27 mouse cellular contexts compared by ENCODE assay signal in genomic region chr12:10357756-10358155, GRCm38 (mm10). TPM values are rescaled to one million over a fixed set of nuclear protein-coding genes. Genes with fewer than 3 reads are reported as not detected.
DNase-seq lines count a peak whose midpoint lies in the region; ATAC-seq and TF ChIP-seq lines count a peak whose summit lies in the region.
"Had no signal": no experiment of that assay in that cellular context is flagged by ENCODE, and none has a peak within 500 bp of the region (broad histone marks: within the 10 kb centered on the region; RNA-seq: fewer than 3 reads in every experiment).

No protein-coding gene starts in this region.

- TF ChIP-seq CTCF in lung, embryonic 14.5 days (IDR thresholded peaks at IDR 0.05; ENCODE audit: low read depth) = no peak

- no peaks in the 10 kb centered on the region for H3K36me3 ChIP-seq in lung, embryonic 14.5 days (ENCODE audit: insufficient read depth)
- no peaks in the 10 kb centered on the region for H3K36me3 ChIP-seq in embryonic facial prominence, embryonic 11.5 days (replicated peaks; ENCODE audit: control insufficient read depth, insufficient read depth, low read depth, low read length)
- H3K36me3 ChIP-seq: embryonic facial prominence, embryonic 13.5 days; G1E; heart, embryonic 15.5 days; hindbrain, embryonic 13.5 days had no signal

- peak; percentile 4 for DNase-seq in lung, embryonic 14.5 days
- DNase-seq in lung, postnatal 10 days = no peak
- peak; percentile 58 for DNase-seq in embryonic facial prominence, embryonic 11.5 days (ENCODE audit: low spot score)
- peak; percentile 9 for DNase-seq in retina, embryonic 14.5 days (ENCODE audit: low spot score)
- no peak for DNase-seq in layer of hippocampus, postnatal 10 days (ENCODE audit: low spot score in 2 of 2)
- no peak for DNase-seq in adrenal gland, postnatal 14 days
- DNase-seq: adrenal gland, postnatal 25 days; B cell, adult 2 months; cerebellum, adult 2 months; cerebellum, postnatal 10 days; forebrain, postnatal 0 days; gastrocnemius, postnatal 10 days; heart, adult 2 months; heart, postnatal 14 days; kidney, adult 18-20 months had no signal

- no peaks in the 10 kb centered on the region for H3K27me3 ChIP-seq in lung, embryonic 14.5 days (ENCODE audit: insufficient read depth, low read length)
- no peaks in the 10 kb centered on the region for H3K27me3 ChIP-seq in embryonic facial prominence, embryonic 11.5 days (ENCODE audit: control insufficient read depth, insufficient read depth, low read length)
- H3K27me3 ChIP-seq: embryonic facial prominence, embryonic 13.5 days; forebrain, embryonic 13.5 days; heart, embryonic 15.5 days; hindbrain, embryonic 13.5 days had no signal

- H3K4me3 ChIP-seq in lung, embryonic 14.5 days (ENCODE audit: low read depth, low read length) = no peak overlapping the region
- no peak overlapping the region for H3K4me3 ChIP-seq in embryonic facial prominence, embryonic 11.5 days (ENCODE audit: low read depth, low read length)
- H3K4me3 ChIP-seq: embryonic facial prominence, embryonic 13.5 days; forebrain, embryonic 13.5 days; heart, adult 2 months; heart, embryonic 15.5 days; hindbrain, embryonic 13.5 days had no signal

- no peak for ATAC-seq in lung, embryonic 14.5 days (ENCODE audit: insufficient read depth)
- 0 out of 2 replicates have a peak, but pooled peaks have one; percentile 48 for ATAC-seq in embryonic facial prominence, embryonic 11.5 days (replicated peaks; ENCODE audit: insufficient number of reproducible peaks, low FRiP score, low TSS enrichment, low read depth)
- ATAC-seq in cerebellum, adult (ENCODE audit: insufficient number of reproducible peaks, low FRiP score, low TSS enrichment) = no peak
- ATAC-seq: CD4-positive, CD25-positive, alpha-beta regulatory T cell, adult 4 months; forebrain, embryonic 13.5 days; forebrain, postnatal 0 days; hindbrain, postnatal 0 days had no signal

- H3K27ac ChIP-seq in lung, embryonic 14.5 days (ENCODE audit: low read depth) = no peak overlapping the region
- no peak overlapping the region for H3K27ac ChIP-seq in embryonic facial prominence, embryonic 11.5 days (replicated peaks; ENCODE audit: low read depth, low read length)
- H3K27ac ChIP-seq: embryonic facial prominence, embryonic 13.5 days; forebrain, embryonic 13.5 days; heart, adult 2 months; heart, embryonic 15.5 days; hindbrain, embryonic 13.5 days; hindbrain, postnatal 0 days had no signal

- WGBS in lung, embryonic 14.5 days = 56% methylated on average over 6 of the region's 6 CpGs
- WGBS in embryonic facial prominence, embryonic 11.5 days = 16% methylated on average over 6 of the region's 6 CpGs

- no peak overlapping the region for H3K4me2 ChIP-seq in lung, embryonic 14.5 days
- H3K4me2 ChIP-seq in embryonic facial prominence, embryonic 11.5 days (ENCODE audit: low read depth, low read length) = no peak overlapping the region
- H3K4me2 ChIP-seq: embryonic facial prominence, embryonic 13.5 days; forebrain, embryonic 13.5 days; heart, embryonic 11.5 days; heart, embryonic 15.5 days; hindbrain, embryonic 13.5 days had no signal

- no peak overlapping the region for H3K9ac ChIP-seq in lung, embryonic 14.5 days
- H3K9ac ChIP-seq in embryonic facial prominence, embryonic 11.5 days (replicated peaks; ENCODE audit: low read length) = no peak overlapping the region
- H3K9ac ChIP-seq: embryonic facial prominence, embryonic 13.5 days; forebrain, embryonic 13.5 days; forebrain, postnatal 0 days; heart, embryonic 15.5 days; hindbrain, embryonic 13.5 days had no signal

- no peaks in the 10 kb centered on the region for H3K9me3 ChIP-seq in lung, embryonic 14.5 days (ENCODE audit: low read depth, low read length)
- no peaks in the 10 kb centered on the region for H3K9me3 ChIP-seq in embryonic facial prominence, embryonic 11.5 days (replicated peaks; ENCODE audit: control insufficient read depth, low read length)
- H3K9me3 ChIP-seq: embryonic facial prominence, embryonic 13.5 days; forebrain, embryonic 13.5 days; G1E; heart, embryonic 15.5 days; hindbrain, embryonic 13.5 days had no signal

- H3K4me1 ChIP-seq in lung, embryonic 14.5 days (ENCODE audit: insufficient read depth) = no peaks in the 10 kb centered on the region
- H3K4me1 ChIP-seq in embryonic facial prominence, embryonic 11.5 days (ENCODE audit: control insufficient read depth, insufficient read depth, low read length) = no peaks in the 10 kb centered on the region
- H3K4me1 ChIP-seq: embryonic facial prominence, embryonic 13.5 days; forebrain, embryonic 13.5 days; heart, embryonic 15.5 days; hindbrain, embryonic 13.5 days had no signal

RNA-seq across cellular contexts. Expression of gene Nt5c1b, which starts 12.0 kb away (rescaled TPM):
- 0.13 TPM in 1 of 2 replicates, not detected in the other for polyA plus RNA-seq in lung, embryonic 14.5 days (2014; fragmentation: Nextera tagmentation; extraction: Ambion mirVana)
- polyA plus RNA-seq in embryonic facial prominence, embryonic 11.5 days (2014; fragmentation: Nextera tagmentation; extraction: Ambion mirVana) = not detected in 2 replicates
- total RNA-seq in layer of hippocampus, postnatal 10 days (2021) = not detected
- total RNA-seq in adrenal gland, postnatal 14 days (2021) = not detected in 2 replicates
- total RNA-seq: adrenal gland, postnatal 25 days; common myeloid progenitor, adult 5-6 weeks; gastrocnemius, postnatal 10 days; heart, adult 2 months; heart, postnatal 14 days; hematopoietic stem cell, adult 5-6 weeks; hindbrain, postnatal 0 days had no signal
- polyA plus RNA-seq: CD4-positive, CD25-positive, alpha-beta regulatory T cell, adult 4 months; cerebellum, adult 2 months; embryonic facial prominence, embryonic 13.5 days; forebrain, embryonic 13.5 days; forebrain, postnatal 0 days; G1E; heart, embryonic 11.5 days; heart, embryonic 15.5 days; hindbrain, embryonic 13.5 days; hindbrain, postnatal 0 days; intestine, embryonic 14.5 days had no signal

RNA-seq across cellular contexts. Expression of gene Rdh14, which starts 32.8 kb away (rescaled TPM):
- polyA plus RNA-seq in lung, embryonic 14.5 days (2014; fragmentation: Nextera tagmentation; extraction: Ambion mirVana) = 28.9 and 30.3 TPM in 2 replicates
- polyA plus RNA-seq in embryonic facial prominence, embryonic 11.5 days (2014; fragmentation: Nextera tagmentation; extraction: Ambion mirVana) = 32.8 and 33.4 TPM in 2 replicates
- 10 to 100 TPM; 32.3 to 33.9 TPM for total RNA-seq in layer of hippocampus, postnatal 10 days (2021)
- total RNA-seq in adrenal gland, postnatal 14 days (2021) = 30.2 and 32.4 TPM in 2 replicates

Comparison
In these comparisons a context has a peak if more than half of its experiments do, and no peak if none do; other contexts are left out.
1. DNase-seq: peak in lung, embryonic 14.5 days (single experiment), embryonic facial prominence, embryonic 11.5 days (single experiment) and retina, embryonic 14.5 days (single experiment); none in lung, postnatal 10 days (single experiment), layer of hippocampus, postnatal 10 days (0 of 2) and adrenal gland, postnatal 14 days (single experiment).